Mouse (Mus musculus) MEL (cell line): ENCODE data around the gene Spop. TPM values are rescaled to one million over a fixed set of nuclear protein-coding genes. Genes with fewer than 3 reads are reported as not detected.

Experiments
- DNase-seq: peaks from one replicate; pipeline ENCODE4 v3.0.0; 2011; ENCODE audit warnings: low read depth, low spot score
- H3K27ac ChIP-seq: 2 replicates; pipeline ENCODE4 v1.5.1; 2012; ENCODE audit warnings: low read depth, mild to moderate bottlenecking, control low read depth, low read length, moderate library complexity; ENCODE audit not compliant: control insufficient read depth
- H3K27me3 ChIP-seq, 2 experiments: fragments of 150-350 bp in 1 of 2; sonication (generic) in 1 of 2; 2 replicates each; pipeline ENCODE4 v1.6.1; 2012; ENCODE audit warnings: low read length in 2 of 2, mild to moderate bottlenecking in 2 of 2, improper control_type of control experiment in 1 of 2, moderate library complexity in 1 of 2; ENCODE audit not compliant: insufficient read depth in 2 of 2, control insufficient read depth in 1 of 2
- H3K36me3 ChIP-seq, 2 experiments: 2 replicates each; pipeline ENCODE4 v1.6.1; 2012 to 2014; ENCODE audit warnings: low read length in 2 of 2, improper control_type of control experiment in 1 of 2, inconsistent platforms in 1 of 2, mild to moderate bottlenecking in 1 of 2; ENCODE audit not compliant: insufficient read depth in 2 of 2, control insufficient read depth in 1 of 2
- H3K4me1 ChIP-seq, 2 experiments: fragments of 150-350 bp in 1 of 2; sonication (generic) in 1 of 2; 2 replicates each; pipeline ENCODE4 v1.6.1; 2012; ENCODE audit warnings: low read length in 2 of 2, improper control_type of control experiment in 1 of 2, mild to moderate bottlenecking in 1 of 2; ENCODE audit not compliant: insufficient read depth in 2 of 2, control insufficient read depth in 1 of 2
- H3K4me3 ChIP-seq, 2 experiments: fragments of 150-350 bp in 1 of 2; sonication (generic) in 1 of 2; 2 replicates each; pipeline ENCODE4 v1.5.1; 2012; ENCODE audit warnings: low read depth in 2 of 2, low read length in 2 of 2, mild to moderate bottlenecking in 2 of 2, moderate library complexity in 2 of 2, control low read depth in 1 of 2, improper control_type of control experiment in 1 of 2; ENCODE audit not compliant: control insufficient read depth in 1 of 2, insufficient read depth in 1 of 2
- H3K79me2 ChIP-seq: 2 replicates; pipeline ENCODE4 v1.6.1; 2012; ENCODE audit warnings: mild to moderate bottlenecking, low read length, moderate library complexity; ENCODE audit not compliant: control insufficient read depth, poor library complexity, insufficient read depth
- H3K9ac ChIP-seq: 2 replicates; pipeline ENCODE4 v1.6.1; 2012; ENCODE audit warnings: low read depth, mild to moderate bottlenecking, control low read depth, low read length, moderate library complexity; ENCODE audit not compliant: control insufficient read depth, poor library complexity, severe bottlenecking
- H3K9me3 ChIP-seq: fragments of 150-350 bp; sonication (generic); replicated peaks from 2 replicates; pipeline ENCODE4 v1.6.1; 2012; ENCODE audit warnings: mild to moderate bottlenecking, low read length, improper control_type of control experiment, moderate library complexity; ENCODE audit not compliant: insufficient read depth
- BHLHE40 ChIP-seq: IDR thresholded peaks from 2 replicates; pipeline ENCODE4 v1.6.1; 2012; ENCODE audit warnings: low read depth, mild to moderate bottlenecking, inconsistent platforms, low read length, improper control_type of control experiment, borderline replicate concordance
- CHD1 ChIP-seq: IDR thresholded peaks from 2 replicates; pipeline ENCODE4 v1.6.1; 2012; ENCODE audit warnings: low read depth, mild to moderate bottlenecking, inconsistent platforms, low read length, improper control_type of control experiment
- E2F4 ChIP-seq: IDR thresholded peaks from 2 replicates; pipeline ENCODE4 v1.6.1; 2011; ENCODE audit warnings: low read depth, low read length, improper control_type of control experiment, borderline replicate concordance
- ETS1 ChIP-seq: IDR thresholded peaks from 2 replicates; pipeline ENCODE4 v1.6.1; 2012; ENCODE audit warnings: low read depth, mild to moderate bottlenecking, inconsistent platforms, low read length, improper control_type of control experiment, moderate library complexity
- MAFK ChIP-seq: IDR thresholded peaks from 2 replicates; pipeline ENCODE4 v1.6.1; 2011; ENCODE audit warnings: low read depth, mild to moderate bottlenecking, low read length, improper control_type of control experiment, borderline replicate concordance
- MAZ ChIP-seq: IDR thresholded peaks from 2 replicates; pipeline ENCODE4 v1.6.1; 2012; ENCODE audit warnings: low read depth, mild to moderate bottlenecking, inconsistent platforms, low read length, improper control_type of control experiment
- RAD21 ChIP-seq: IDR thresholded peaks from 2 replicates; pipeline ENCODE4 v1.6.1; 2011; ENCODE audit warnings: mild to moderate bottlenecking, low read depth, low read length, improper control_type of control experiment
- SMC3 ChIP-seq: IDR thresholded peaks from 2 replicates; pipeline ENCODE4 v1.6.1; 2011; ENCODE audit warnings: low read depth, low read length, improper control_type of control experiment
- polyA plus RNA-seq, 2 experiments: library from polyadenylated mRNA; stranded (reverse) in 1 of 2; unstranded in 1 of 2; fragments of >175 nt in 1 of 2; fragments of >200 nt in 1 of 2; gene quantifications; 2 replicates each; pipeline versions ENCODE4 v1.2.1 to v1.2.4; 2012; ENCODE audit warnings: low replicate concordance in 2 of 2, low read depth in 1 of 2; ENCODE audit not compliant: insufficient read length in 2 of 2, insufficient read depth in 1 of 2, missing spikeins in 1 of 2
- total RNA-seq: library from RNA; depleted of rRNA; stranded (reverse); fragments of 300-350 nt; gene quantifications from 2 replicates; pipeline ENCODE4 v1.2.3, GENCODE M21; 2012

Gene Spop
- total and polyA plus RNA-seq, 3 experiments = 41.5 to 84.0 TPM; not detected in 1

- no peak for TF ChIP-seq ETS1
- TF ChIP-seq MAFK = no peak
- no peak for TF ChIP-seq E2F4
- no peak for TF ChIP-seq MAZ
- H3K27me3 ChIP-seq = no peaks in the 10 kb centered on the region
- H3K36me3 ChIP-seq = peaks cover 0 to 2% of the 10 kb centered on the region in 2 experiments; a peak in 2 of 4 replicates
- H3K4me1 ChIP-seq = no peaks in the 10 kb centered on the region
- no peak overlapping the region for H3K4me3 ChIP-seq
- H3K79me2 ChIP-seq = no peaks in the 10 kb centered on the region
- no peak overlapping the region for H3K27ac ChIP-seq
- no peaks in the 10 kb centered on the region for H3K9me3 ChIP-seq
- no peak for DNase-seq
- no peak overlapping the region for H3K9ac ChIP-seq
Measured at GRCm38 (mm10) chr11:95393500-95393816, 20.4 kb upstream of the Spop start.

- Histone ChIP-seq H3K79me2 (no peaks in the 10 kb centered on the region), H3K4me3 (no peak overlapping the region), H3K36me3 (peaks cover 0 to 2% of the 10 kb centered on the region in 2 experiments; a peak in 2 of 4 replicates), H3K4me1 (no peaks in the 10 kb centered on the region), H3K9ac (no peak overlapping the region), H3K27me3 (peaks cover under 1 to 2% of the 10 kb centered on the region in 2 experiments; a peak in 2 of 4 replicates), H3K9me3 (no peaks in the 10 kb centered on the region), H3K27ac (no peak overlapping the region)
- TF ChIP-seq CHD1 = no peak
- no peak for TF ChIP-seq BHLHE40
- no peak for TF ChIP-seq RAD21
- no peak for DNase-seq
Measured at GRCm38 (mm10) chr11:95394112-95394511, 19.8 kb upstream of the Spop start.

DNA sequence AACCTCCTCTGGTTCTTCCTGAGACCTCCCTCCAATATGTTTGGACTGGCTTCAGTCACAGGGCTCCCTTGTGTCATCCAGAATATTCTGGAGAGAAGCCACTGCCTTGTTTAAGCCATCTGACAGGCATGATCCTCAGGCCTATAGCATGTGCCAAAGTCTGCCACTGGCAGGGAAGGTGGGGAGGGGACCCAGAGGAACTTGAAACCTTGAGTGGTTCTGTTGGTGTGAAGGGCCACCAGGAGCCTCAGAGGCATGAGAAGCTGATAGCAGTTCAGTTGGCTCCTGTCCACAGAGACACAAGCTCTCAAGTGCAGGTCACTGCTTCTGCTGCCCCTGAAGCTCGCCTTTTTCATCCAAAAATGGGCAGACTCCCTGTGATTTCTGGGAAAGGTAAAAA, 17.3 kb upstream of the Spop start:
- no peak for DNase-seq
- H3K27ac ChIP-seq = no peak overlapping the region
- TF ChIP-seq SMC3 = no peak
- no peaks in the 10 kb centered on the region for H3K9me3 ChIP-seq
- no peaks in the 10 kb centered on the region for H3K4me1 ChIP-seq
- H3K27me3 ChIP-seq = peaks cover 11 to 17% of the 10 kb centered on the region in 2 experiments
- H3K9ac ChIP-seq = no peak overlapping the region
- H3K79me2 ChIP-seq = no peaks in the 10 kb centered on the region
- H3K36me3 ChIP-seq = no peaks in the 10 kb centered on the region
- no peak overlapping the region for H3K4me3 ChIP-seq
